Mouse (Mus musculus) stomach, embryonic 14.5 days (tissue): Measurements from ENCODE around the gene Camkv. TPM values are rescaled to one million over a fixed set of nuclear protein-coding genes. Genes with fewer than 3 reads are reported as not detected.

Experiments used
- ATAC-seq: fragments of 200-750 bp; cut with Nextera tagmentation; 2 replicates; pipeline ENCODE4 v1.8.0; 2017; ENCODE audit warnings: low read depth, moderate TSS enrichment; ENCODE audit not compliant: insufficient number of reproducible peaks, insufficient read depth, low FRiP score
- H3K27ac ChIP-seq: fragments of 300-500 bp; sonication (generic); 2 replicates; pipeline ENCODE4 v1.5.1; 2014; ENCODE audit warnings: mild to moderate bottlenecking, low read length, moderate library complexity, mixed read lengths
- H3K27me3 ChIP-seq: fragments of 300-500 bp; sonication (generic); 2 replicates; pipeline ENCODE4 v1.6.1; 2014; ENCODE audit warnings: low read length, control low read depth, mixed read lengths; ENCODE audit not compliant: control insufficient read depth, insufficient read depth
- H3K36me3 ChIP-seq: fragments of 300-500 bp; sonication (generic); 2 replicates; pipeline ENCODE4 v1.6.1; 2014; ENCODE audit warnings: mild to moderate bottlenecking, control low read depth, low read length, moderate library complexity, mixed read lengths; ENCODE audit not compliant: control insufficient read depth, insufficient read depth
- H3K4me1 ChIP-seq: fragments of 300-500 bp; sonication (generic); 2 replicates; pipeline ENCODE4 v1.6.1; 2014; ENCODE audit warnings: low read length, control low read depth, mixed read lengths; ENCODE audit not compliant: control insufficient read depth, insufficient read depth
- H3K4me2 ChIP-seq: fragments of 300-500 bp; sonication (generic); replicated peaks from 2 replicates; pipeline ENCODE4 v1.6.1; 2014; ENCODE audit warnings: low read depth, low read length, control low read depth
- H3K4me3 ChIP-seq: fragments of 300-500 bp; sonication (generic); 2 replicates; pipeline ENCODE4 v1.5.1; 2014; ENCODE audit warnings: low read depth, low read length, control low read depth
- H3K9ac ChIP-seq: fragments of 300-500 bp; sonication (generic); replicated peaks from 2 replicates; pipeline ENCODE4 v1.6.1; 2014; ENCODE audit warnings: low read depth, mild to moderate bottlenecking, control low read depth, low read length, moderate library complexity, mixed read lengths
- H3K9me3 ChIP-seq: fragments of 300-500 bp; sonication (generic); 2 replicates; pipeline ENCODE4 v1.6.1; 2016; ENCODE audit warnings: low read depth, low read length, control low read depth; ENCODE audit not compliant: control insufficient read depth
- WGBS: fragments of 180-500 bp; shearing (Covaris S2); extraction: QIAGEN DNeasy Blood & Tissue Kit; methylation state at CpG from one replicate; pipeline ENCODE4 v1.1.7; 2014; 5-methylcytosine and 5-hydroxymethylcytosine counted together
- polyA plus RNA-seq: library from polyadenylated mRNA; unstranded; fragments of >200 nt; fragmentation: Nextera tagmentation; extraction: Ambion mirVana; gene quantifications from 2 replicates; pipeline ENCODE4 v1.2.1, GENCODE M21; 2014

Camkv gene
- polyA plus RNA-seq, 1 experiment from 2014 or later: 1.6 TPM

GRCm38 (mm10) chr9:107914764-107915420 lies 20.6 kb upstream of the Camkv start:
- ATAC-seq: no peak
- Histone ChIP-seq H3K27me3 (no peaks in the 10 kb centered on the region), H3K4me3 (no peak overlapping the region), H3K4me1 (peaks cover 10% of the 10 kb centered on the region), H3K4me2 (no peak overlapping the region), H3K27ac (no peak overlapping the region), H3K36me3 (peaks cover 7% of the 10 kb centered on the region; the same call in 1 of the 2 replicates), H3K9me3 (no peaks in the 10 kb centered on the region), H3K9ac (no peak overlapping the region)
- WGBS: 79% methylated on average over 16 of the region's 16 CpGs

- no peak overlapping the region for H3K4me2 ChIP-seq
- peaks cover 10% of the 10 kb centered on the region; the same call in 1 of the 2 replicates for H3K36me3 ChIP-seq
- no peaks in the 10 kb centered on the region for H3K27me3 ChIP-seq
- H3K4me3 ChIP-seq: no peak overlapping the region
- 32% methylated on average over 13 of the region's 13 CpGs for WGBS
- H3K4me1 ChIP-seq: peaks cover 4% of the 10 kb centered on the region; the same call in 1 of the 2 replicates
- peak; percentile 20; the same call in 1 of the 2 replicates for ATAC-seq
- no peak overlapping the region for H3K27ac ChIP-seq
- no peak overlapping the region for H3K9ac ChIP-seq
- H3K9me3 ChIP-seq: no peaks in the 10 kb centered on the region
Measured at GRCm38 (mm10) chr9:107917895-107918608, 17.4 kb upstream of the Camkv start.

- Histone ChIP-seq H3K27me3 (no peaks in the 10 kb centered on the region), H3K27ac (no peak overlapping the region), H3K4me2 (no peak overlapping the region), H3K4me3 (no peak overlapping the region), H3K9me3 (no peaks in the 10 kb centered on the region), H3K36me3 (peaks cover 7% of the 10 kb centered on the region; the same call in 1 of the 2 replicates), H3K9ac (no peak overlapping the region), H3K4me1 (peaks cover 7% of the 10 kb centered on the region)
- 81% methylated on average over 6 of the region's 6 CpGs for WGBS
- no peak for ATAC-seq
Measured at GRCm38 (mm10) chr9:107918884-107919283, 16.6 kb upstream of the Camkv start.

- 84% methylated on average over 5 of the region's 5 CpGs for WGBS
- Histone ChIP-seq H3K4me3 (no peak overlapping the region), H3K36me3 (peaks cover 7% of the 10 kb centered on the region; the same call in 1 of the 2 replicates), H3K9me3 (no peaks in the 10 kb centered on the region), H3K4me1 (peaks cover 12% of the 10 kb centered on the region), H3K27ac (no peak overlapping the region), H3K27me3 (no peaks in the 10 kb centered on the region), H3K9ac (no peak overlapping the region), H3K4me2 (no peak overlapping the region)
- no peak for ATAC-seq
Measured at GRCm38 (mm10) chr9:107919441-107919840, 16.0 kb upstream of the Camkv start.

GRCm38 (mm10) chr9:107923021-107923420 lies 12.5 kb upstream of the Camkv start:
- H3K4me1 ChIP-seq: peaks cover 19% of the 10 kb centered on the region
- H3K27me3 ChIP-seq: no peaks in the 10 kb centered on the region
- no peak overlapping the region for H3K9ac ChIP-seq
- 0 out of 2 replicates have a peak, but pooled peaks cover 7% of the 10 kb centered on the region for H3K36me3 ChIP-seq
- 34% methylated on average over 7 of the region's 7 CpGs for WGBS
- no peak overlapping the region for H3K27ac ChIP-seq
- no peak overlapping the region for H3K4me2 ChIP-seq
- no peaks in the 10 kb centered on the region for H3K9me3 ChIP-seq
- ATAC-seq: no peak
- no peak overlapping the region for H3K4me3 ChIP-seq

GRCm38 (mm10) chr9:107923956-107924355 lies 11.5 kb upstream of the Camkv start:
- no peak overlapping the region for H3K9ac ChIP-seq
- H3K27ac ChIP-seq: no peak overlapping the region
- 0 out of 2 replicates have a peak, but pooled peaks cover 7% of the 10 kb centered on the region for H3K36me3 ChIP-seq
- no peak overlapping the region for H3K4me2 ChIP-seq
- 34% methylated on average over 6 of the region's 6 CpGs for WGBS
- no peaks in the 10 kb centered on the region for H3K9me3 ChIP-seq
- peaks cover 20% of the 10 kb centered on the region for H3K4me1 ChIP-seq
- H3K27me3 ChIP-seq: no peaks in the 10 kb centered on the region
- no peak overlapping the region for H3K4me3 ChIP-seq
- 0 out of 2 replicates have a peak, but pooled peaks have one; percentile 2 for ATAC-seq

GRCm38 (mm10) chr9:107925251-107925650 lies 10.2 kb upstream of the Camkv start:
- Histone ChIP-seq H3K9ac (no peak overlapping the region), H3K27me3 (no peaks in the 10 kb centered on the region), H3K27ac (no peak overlapping the region), H3K36me3 (no peaks in the 10 kb centered on the region), H3K4me2 (no peak overlapping the region), H3K4me1 (peaks cover 20% of the 10 kb centered on the region), H3K4me3 (no peak overlapping the region), H3K9me3 (no peaks in the 10 kb centered on the region)
- 47% methylated on average over 3 of the region's 3 CpGs for WGBS
- ATAC-seq: no peak

GRCm38 (mm10) chr9:107926920-107927420 lies 8.5 kb upstream of the Camkv start:
- no peak overlapping the region for H3K9ac ChIP-seq
- 40% methylated on average over 9 of the region's 9 CpGs for WGBS
- H3K36me3 ChIP-seq: no peaks in the 10 kb centered on the region
- ATAC-seq: no peak
- H3K4me3 ChIP-seq: no peak overlapping the region
- peaks cover 20% of the 10 kb centered on the region for H3K4me1 ChIP-seq
- H3K4me2 ChIP-seq: no peak overlapping the region
- H3K27me3 ChIP-seq: no peaks in the 10 kb centered on the region
- no peaks in the 10 kb centered on the region for H3K9me3 ChIP-seq
- no peak overlapping the region for H3K27ac ChIP-seq
